Mouse (Mus musculus): ENCODE results near the gene Rarres2.

Rarres2 gene

GRCm38 (mm10) chr6:48572572-48573061 is at the start of gene Rarres2:
Gene Rarres2 (minus strand): TSS chr6:48572789.
- no peak for DNase-seq (ENCODE audit: low spot score)

DNA sequence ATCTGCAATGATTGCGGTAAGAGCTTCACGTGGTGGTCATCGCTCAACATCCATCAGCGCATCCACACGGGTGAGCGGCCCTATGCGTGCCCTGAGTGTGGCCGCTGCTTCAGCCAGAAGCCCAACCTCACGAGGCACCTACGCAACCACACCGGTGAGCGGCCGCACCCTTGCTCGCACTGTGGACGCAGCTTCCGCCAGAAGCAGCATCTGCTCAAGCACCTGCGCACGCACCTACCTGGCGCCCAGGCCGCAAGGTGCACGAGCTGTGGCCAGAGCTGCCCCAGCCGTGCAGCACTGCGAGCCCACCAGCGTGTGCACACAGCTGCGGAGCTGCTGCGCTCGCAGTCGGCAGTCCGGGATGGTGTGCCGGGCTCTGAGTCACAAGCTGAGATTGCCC is 47.4 kb upstream of the Rarres2 start:
- no peak for DNase-seq (ENCODE audit: low spot score)

- no peak for DNase-seq (ENCODE audit: low spot score)
Observed at GRCm38 (mm10) chr6:48614756-48615155, 42.2 kb upstream of the Rarres2 start.

GRCm38 (mm10) chr6:48613464-48613863 is 40.9 kb upstream of the Rarres2 start:
- DNase-seq (ENCODE audit: low spot score): no peak

DNA sequence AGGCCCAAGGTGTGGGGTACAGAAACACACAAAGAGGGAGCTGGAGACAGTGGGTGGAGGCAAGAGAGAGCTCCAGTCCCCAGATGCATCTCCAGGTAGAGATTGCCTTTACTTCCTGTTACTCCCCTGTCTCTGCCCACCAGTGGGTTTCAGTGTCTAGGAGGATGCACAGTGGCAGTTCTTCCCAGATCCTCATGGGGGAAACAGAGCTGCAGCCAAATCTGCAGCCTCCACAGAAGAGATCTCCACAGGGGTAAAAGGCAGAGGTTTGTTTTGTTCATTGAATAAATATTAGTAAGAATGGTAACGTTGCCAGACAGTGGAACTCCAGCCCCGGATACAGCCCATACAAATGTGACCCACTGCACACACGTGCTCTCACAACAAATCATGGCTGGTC is 38.1 kb upstream of the Rarres2 start:
- DNase-seq (ENCODE audit: low spot score): no peak

DNA sequence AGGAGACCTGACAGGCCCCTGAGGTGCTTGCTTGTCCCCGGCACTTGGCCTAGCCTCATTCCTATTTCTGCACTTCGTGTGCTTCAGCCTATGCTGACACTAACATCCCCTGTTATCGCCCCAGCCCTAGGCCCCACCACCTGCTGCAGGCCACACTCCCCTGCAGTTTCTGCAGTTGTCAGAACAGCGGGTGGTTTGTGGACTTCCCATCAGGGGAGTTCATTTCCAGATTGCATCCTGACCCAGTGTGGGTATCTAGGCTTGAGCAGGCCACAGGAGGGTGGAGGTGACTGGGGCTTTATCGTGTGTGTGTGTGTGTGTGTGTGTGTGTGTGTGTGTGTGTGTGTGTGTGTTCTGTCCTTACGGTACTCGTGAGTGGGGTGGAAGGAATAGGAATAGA is 36.9 kb upstream of the Rarres2 start:
- DNase-seq (ENCODE audit: low spot score): no peak

GRCm38 (mm10) chr6:48608124-48608523 is 35.5 kb upstream of the Rarres2 start:
- no peak for DNase-seq (ENCODE audit: low spot score)

DNA sequence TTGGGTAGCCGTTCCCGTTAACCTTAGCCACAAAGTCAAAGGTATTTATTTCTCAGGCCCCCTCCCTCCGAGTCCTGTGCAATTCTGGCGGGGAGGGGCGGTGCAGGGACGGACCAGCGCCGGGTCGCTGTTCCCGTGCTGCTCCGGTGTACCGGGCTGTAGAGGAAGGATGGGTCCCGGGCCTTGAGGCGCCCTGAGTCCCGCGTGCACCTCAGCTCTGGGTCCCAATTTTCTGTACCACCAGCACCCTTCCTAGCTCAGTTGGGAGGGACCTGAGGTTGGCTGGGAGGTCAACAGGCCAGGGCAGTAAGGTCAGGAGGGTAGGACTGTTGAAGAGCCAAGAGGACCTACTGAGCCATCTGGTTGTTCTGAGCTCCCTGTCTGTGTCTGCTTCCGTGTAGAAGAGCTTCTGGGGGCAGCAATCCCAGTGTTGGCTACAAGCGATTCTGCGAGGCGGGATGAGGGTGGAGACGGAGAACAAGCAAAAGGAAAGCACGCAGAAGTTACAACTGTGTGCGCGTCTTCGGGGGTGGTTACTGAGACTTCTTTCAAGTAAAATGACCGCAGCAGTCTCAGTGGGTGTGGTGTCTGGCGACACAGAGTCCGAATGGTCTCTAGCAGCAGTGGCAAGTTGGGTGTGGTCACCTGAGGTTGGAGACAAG is 29.6 kb upstream of the Rarres2 start:
- no peak for DNase-seq (ENCODE audit: low spot score)

DNA sequence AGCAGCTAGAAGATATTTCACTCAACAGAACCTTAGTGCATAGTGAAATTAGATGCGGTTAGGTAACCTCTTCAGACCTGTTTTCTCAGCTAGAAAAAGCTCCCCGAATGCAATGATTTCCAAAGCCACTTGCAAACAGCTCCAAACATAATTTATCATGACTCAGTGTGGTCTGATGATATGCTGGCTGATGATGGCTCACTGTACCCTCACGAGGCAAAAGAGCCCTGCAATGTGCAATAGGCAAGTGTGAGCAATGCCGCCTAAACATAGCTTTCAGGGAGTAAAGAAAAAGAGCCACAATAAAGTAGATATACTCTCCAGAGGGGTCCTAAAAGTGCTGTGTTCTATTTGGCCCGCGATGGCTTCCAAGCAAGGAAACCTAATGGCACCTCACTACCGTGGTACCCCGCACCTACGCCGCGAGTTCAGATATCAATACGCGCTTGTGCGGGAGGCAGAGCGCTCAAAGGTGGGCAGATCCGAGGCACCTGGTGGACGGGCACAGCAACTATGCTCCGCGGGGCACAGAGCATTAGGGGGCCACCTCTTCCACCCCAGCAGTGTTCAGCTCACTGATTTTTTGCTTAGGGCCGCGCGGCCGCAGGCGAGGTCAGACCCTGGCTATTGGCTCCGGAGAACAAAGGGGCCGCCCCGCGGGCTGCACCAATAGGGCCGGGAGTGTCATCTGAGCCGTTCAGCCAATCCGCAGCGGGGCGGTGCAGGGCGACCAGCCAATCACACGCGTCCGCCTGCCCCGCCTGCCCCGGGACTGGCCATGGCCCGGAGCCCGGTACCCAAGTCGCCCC is 28.9 kb upstream of the Rarres2 start, which contains the start of gene Zfp775:
Gene Zfp775 (plus strand): TSS at position 793 of the 809 bp plus-strand sequence.
- DNase-seq (ENCODE audit: low spot score): peak; percentile 97

DNA sequence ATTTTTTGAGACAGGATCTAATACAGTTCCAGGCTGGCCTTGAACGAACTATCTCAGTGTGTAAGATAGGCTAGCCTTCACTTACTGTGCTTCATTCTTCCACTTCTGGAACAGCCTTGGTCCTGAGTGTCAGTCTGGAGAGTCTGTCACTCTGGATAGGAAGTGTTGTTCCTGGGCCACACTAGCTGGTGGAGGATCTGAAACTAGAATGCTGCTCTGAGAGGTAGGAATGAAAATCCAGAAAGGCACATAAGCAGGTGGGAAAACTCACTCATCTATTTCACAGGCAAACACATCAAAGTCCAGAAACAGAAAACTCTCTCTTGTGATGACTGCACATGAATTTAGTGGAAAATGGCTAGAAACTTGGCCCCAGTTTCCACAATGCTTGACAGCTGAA is 28.0 kb upstream of the Rarres2 start:
- no peak for DNase-seq (ENCODE audit: low spot score)

- DNase-seq (ENCODE audit: low spot score): no peak
Observed at GRCm38 (mm10) chr6:48597233-48597625, 24.6 kb upstream of the Rarres2 start.

DNA sequence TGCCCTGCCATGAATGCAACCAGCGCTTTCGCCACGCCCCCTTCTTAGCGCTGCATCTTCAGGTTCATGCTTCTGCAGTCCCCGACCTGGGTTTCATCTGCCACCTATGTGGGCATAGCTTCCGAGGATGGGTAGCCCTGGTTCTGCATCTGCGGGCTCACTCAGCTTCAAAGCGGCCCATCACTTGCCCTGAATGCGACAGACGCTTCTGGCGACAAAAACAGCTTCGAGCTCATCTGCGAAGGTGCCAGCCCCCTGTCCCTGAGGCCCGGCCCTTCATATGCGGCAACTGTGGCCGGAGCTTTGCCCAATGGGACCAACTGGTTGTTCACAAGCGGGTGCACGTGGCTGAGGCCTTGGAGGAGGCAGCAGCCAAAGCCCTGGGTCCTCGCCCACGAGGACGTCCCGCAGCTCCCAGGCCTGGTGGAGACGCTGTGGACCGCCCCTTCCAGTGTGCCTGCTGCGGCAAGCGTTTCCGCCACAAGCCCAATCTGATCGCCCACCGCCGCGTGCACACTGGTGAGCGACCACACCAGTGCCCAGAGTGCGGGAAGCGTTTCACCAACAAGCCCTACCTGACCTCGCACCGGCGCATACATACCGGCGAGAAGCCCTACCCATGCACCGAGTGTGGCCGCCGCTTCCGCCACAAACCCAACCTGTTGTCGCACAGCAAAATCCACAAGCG is 24.1 kb upstream of the Rarres2 start:
- DNase-seq (ENCODE audit: low spot score): no peak

DNA sequence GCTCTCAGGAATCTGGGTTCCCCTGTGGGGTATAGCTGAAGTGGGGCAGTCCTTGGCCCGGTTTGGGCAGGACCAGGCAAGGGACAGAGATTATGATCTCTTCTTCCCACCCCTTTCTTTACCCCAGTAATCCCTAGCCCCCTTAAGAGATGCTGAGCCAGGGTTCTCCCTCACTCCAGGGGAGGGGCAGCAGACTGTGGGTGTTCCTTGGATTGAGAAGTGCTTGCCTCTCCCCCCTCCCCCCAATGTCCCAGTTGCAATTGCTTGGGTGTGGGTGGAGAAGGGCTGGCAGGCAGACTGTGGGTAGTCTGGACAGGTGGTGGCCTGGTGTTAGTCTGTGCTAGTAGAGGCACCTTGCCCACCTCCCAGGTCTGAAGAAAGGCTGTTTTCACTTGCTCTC is 22.7 kb upstream of the Rarres2 start:
- no peak for DNase-seq (ENCODE audit: low spot score)

DNA sequence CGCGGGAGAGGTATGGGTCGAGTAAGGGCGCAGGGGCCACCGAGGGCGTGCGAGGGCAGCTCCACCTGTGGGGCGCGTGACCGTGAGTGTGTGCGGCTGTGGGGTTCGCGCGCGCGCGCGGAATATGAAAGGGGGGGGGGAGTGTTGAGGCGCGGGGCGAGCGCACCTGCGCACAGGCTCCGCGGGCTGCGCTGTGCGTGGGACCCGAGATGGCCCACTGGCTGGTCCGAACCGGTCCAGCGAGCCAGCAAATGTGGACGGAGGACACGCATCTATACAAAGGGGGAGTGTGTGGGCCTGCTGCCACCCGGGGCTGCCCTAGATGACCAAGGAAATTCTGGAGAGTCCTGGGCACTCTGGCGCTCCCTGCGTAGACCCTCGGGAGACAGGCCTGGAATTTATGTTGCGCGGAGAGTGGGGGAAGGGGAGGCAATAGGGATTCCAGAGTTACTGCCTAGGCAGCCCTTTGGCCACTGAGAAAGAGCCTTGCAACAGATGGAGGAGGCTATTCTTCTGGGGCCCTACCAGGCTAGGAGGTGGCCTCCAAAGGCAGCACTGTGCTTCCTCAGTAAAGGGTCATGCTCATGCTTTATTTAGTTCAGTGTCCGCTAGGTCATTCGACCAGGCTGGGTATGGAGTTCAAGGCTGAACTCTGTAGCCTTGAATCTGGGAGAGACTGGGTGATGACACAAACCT is 21.6 kb upstream of the Rarres2 start:
- DNase-seq (ENCODE audit: low spot score): peak; percentile 61

DNA sequence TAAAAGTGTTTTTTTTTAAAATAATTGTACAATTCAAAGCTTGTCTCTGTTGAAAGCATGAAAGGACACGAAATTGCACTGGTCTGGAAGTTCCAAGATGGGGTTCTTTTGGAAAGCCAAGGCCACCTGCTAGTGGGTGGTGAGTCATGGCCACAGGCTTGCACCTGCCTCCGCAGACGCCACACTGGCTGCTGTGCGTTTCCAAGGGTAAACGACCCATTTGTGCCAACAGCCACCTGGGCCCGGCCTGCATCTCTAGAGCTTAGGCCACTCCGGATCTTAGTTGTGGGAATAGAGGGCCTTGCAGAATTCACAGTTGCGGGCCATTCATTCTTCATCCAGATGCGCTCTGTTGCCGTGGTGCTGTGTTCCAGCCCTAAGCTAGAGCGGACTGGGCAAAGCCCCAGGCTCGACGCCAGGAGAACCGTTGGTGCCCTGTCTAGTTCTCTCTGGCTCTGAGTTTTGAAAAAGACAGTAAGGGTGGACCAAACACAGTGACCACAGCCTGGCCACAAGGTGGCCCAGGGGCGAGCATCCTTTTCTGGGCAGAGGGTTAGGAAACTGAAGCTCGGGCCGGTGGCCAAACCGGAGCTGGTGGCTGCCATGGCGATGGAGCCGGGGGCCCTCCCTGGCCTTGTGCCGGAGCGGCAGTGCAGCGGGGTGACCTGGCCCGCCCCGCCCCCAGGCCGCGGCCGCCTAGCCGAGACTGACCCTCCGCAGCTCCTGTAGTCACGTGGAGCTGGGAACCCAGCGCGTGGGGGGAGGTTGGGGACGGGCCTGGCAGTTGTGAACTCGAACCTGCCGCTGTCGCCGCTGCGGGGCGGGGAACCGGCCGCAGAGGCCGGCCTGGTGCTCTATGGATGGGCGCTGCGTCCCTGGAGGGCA is 20.8 kb upstream of the Rarres2 start, which contains the start of the genes Repin1 and Gm44965:
Gene Repin1 (plus strand): TSS at position 726 of the 885 bp plus-strand sequence.
Gene Gm44965 (plus strand): TSS at position 784 of the 885 bp plus-strand sequence.
- DNase-seq (ENCODE audit: low spot score): peak; percentile 92

GRCm38 (mm10) chr6:48591871-48592270 is 19.3 kb upstream of the Rarres2 start:
- no peak for DNase-seq (ENCODE audit: low spot score)

GRCm38 (mm10) chr6:48591221-48591845 is 18.7 kb upstream of the Rarres2 start:
- DNase-seq (ENCODE audit: low spot score): no peak

DNA sequence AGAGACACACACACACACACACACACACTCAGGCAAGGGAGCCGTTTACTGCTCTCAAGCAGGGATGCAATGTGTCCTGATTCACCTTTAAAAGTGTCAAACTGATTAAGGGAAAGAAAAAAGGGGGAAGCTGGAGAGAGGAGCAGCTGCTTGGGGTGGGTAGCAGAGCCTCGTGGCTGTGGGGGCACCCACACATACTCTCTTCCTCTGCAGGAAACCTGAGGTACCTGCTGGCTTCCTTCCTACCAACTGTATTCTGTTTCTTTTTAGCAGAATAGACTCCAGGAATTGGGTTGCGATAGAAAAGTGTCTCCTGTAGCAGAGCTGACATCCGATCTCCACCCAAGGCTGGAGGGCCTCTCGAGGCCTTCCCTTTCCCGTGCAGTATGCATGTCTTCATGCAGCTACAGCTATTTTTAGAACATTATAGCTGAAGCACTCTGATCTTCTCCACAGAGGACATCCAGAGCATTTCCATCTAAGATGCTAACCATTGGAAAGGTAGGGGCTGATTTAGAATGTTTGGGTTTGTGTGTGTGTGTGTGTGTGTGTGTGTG is 16.7 kb upstream of the Rarres2 start, which contains the start of gene Gm45021:
Gene Gm45021 (plus strand): TSS at position 417 of the 557 bp plus-strand sequence.
- no peak for DNase-seq (ENCODE audit: low spot score)

DNA sequence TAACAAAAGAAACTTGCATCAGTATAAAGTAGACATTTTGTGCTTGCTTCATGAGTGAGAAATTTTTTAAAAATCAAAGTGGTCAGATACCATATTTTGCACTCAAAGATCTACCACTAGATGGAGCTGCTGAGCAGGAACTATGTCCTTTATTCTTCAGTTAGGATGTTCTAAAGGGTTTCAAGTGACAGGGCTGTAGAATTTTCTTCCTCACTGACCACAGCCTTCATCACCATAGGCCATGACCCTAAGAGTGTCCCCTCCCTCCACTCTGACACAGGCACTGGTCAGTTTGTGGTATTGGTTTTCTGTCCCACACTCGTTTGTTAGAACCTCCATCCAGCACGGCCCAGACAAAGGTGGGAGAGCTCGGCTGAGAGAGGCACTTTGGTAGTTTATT is 9.4 kb upstream of the Rarres2 start:
- DNase-seq (ENCODE audit: low spot score): peak; percentile 68

GRCm38 (mm10) chr6:48581257-48581656 is 8.7 kb upstream of the Rarres2 start:
- no peak for DNase-seq (ENCODE audit: low spot score)
